Mouse (Mus musculus) limb, embryonic 15.5 days (tissue): ENCODE results near the gene Kcnn1. TPM values are rescaled to one million over a fixed set of nuclear protein-coding genes. Genes with fewer than 3 reads are reported as not detected.

Source experiments
- ATAC-seq: fragments of 200-750 bp; cut with Nextera tagmentation; 2 replicates; pipeline ENCODE4 v1.8.0; 2017; ENCODE audit warnings: low read depth, moderate TSS enrichment; ENCODE audit not compliant: insufficient number of reproducible peaks, low FRiP score, low TSS enrichment
- H3K27ac ChIP-seq: fragments of 300-500 bp; sonication (generic); 2 replicates; pipeline ENCODE4 v1.5.1; 2015; ENCODE audit warnings: moderate library complexity, mild to moderate bottlenecking, inconsistent platforms
- H3K27me3 ChIP-seq: fragments of 300-500 bp; sonication (generic); 2 replicates; pipeline ENCODE4 v1.6.1; 2015; ENCODE audit warnings: inconsistent platforms
- H3K36me3 ChIP-seq: fragments of 300-500 bp; sonication (generic); 2 replicates; pipeline ENCODE4 v1.6.1; 2015; ENCODE audit warnings: inconsistent platforms
- H3K4me1 ChIP-seq: fragments of 300-500 bp; sonication (generic); 2 replicates; pipeline ENCODE4 v1.6.1; 2015; ENCODE audit warnings: inconsistent platforms
- H3K4me2 ChIP-seq: fragments of 300-500 bp; sonication (generic); 2 replicates; pipeline ENCODE4 v1.6.1; 2015; ENCODE audit warnings: mild to moderate bottlenecking, inconsistent platforms
- H3K4me3 ChIP-seq: fragments of 300-500 bp; sonication (generic); 2 replicates; pipeline ENCODE4 v1.5.1; 2015; ENCODE audit warnings: mild to moderate bottlenecking, inconsistent platforms
- H3K9ac ChIP-seq: fragments of 300-500 bp; sonication (generic); 2 replicates; pipeline ENCODE4 v1.6.1; 2015; ENCODE audit warnings: inconsistent platforms
- H3K9me3 ChIP-seq: fragments of 300-500 bp; sonication (generic); 2 replicates; pipeline ENCODE4 v1.6.1; 2016; ENCODE audit warnings: inconsistent platforms
- WGBS: fragments of 180-500 bp; shearing (Covaris S2); methylation state at CpG from one replicate; pipeline ENCODE4 v1.1.7; 2015; 5-methylcytosine and 5-hydroxymethylcytosine counted together
- polyA plus RNA-seq: library from polyadenylated mRNA; unstranded; fragments of >200 nt; fragmentation: Nextera tagmentation; extraction: Ambion mirVana; gene quantifications from 2 replicates; pipeline ENCODE4 v1.2.1, GENCODE M21; 2015

Kcnn1 gene
- polyA plus RNA-seq, 1 experiment from 2014 or later: 3.1 TPM

GRCm38 (mm10) chr8:70864712-70865221 is 1.7 kb upstream of the Kcnn1 start:
- peak overlapping the region; percentile 37; the same call in 1 of the 2 replicates for H3K9ac ChIP-seq
- WGBS: 2% methylated on average over 24 of the region's 24 CpGs
- peak overlapping the region; percentile 86 for H3K27ac ChIP-seq
- no peak for ATAC-seq
- H3K4me2 ChIP-seq: peak overlapping the region; percentile 80
- peaks cover 33% of the 10 kb centered on the region for H3K27me3 ChIP-seq
- peaks cover 52% of the 10 kb centered on the region for H3K4me1 ChIP-seq
- peak overlapping the region; percentile 60 for H3K4me3 ChIP-seq
- H3K9me3 ChIP-seq: no peaks in the 10 kb centered on the region
- H3K36me3 ChIP-seq: 0 out of 2 replicates have a peak, but pooled peaks cover 6% of the 10 kb centered on the region

- Histone ChIP-seq H3K27me3 (peaks cover 33% of the 10 kb centered on the region), H3K4me1 (peaks cover 45% of the 10 kb centered on the region), H3K9me3 (no peaks in the 10 kb centered on the region), H3K4me3 (peak overlapping the region; percentile 60), H3K36me3 (0 out of 2 replicates have a peak, but pooled peaks cover 6% of the 10 kb centered on the region), H3K9ac (0 out of 2 replicates have a peak overlapping the region, but pooled peaks have one; percentile 17), H3K4me2 (peak overlapping the region; percentile 80), H3K27ac (no peak overlapping the region)
- no peak for ATAC-seq
- WGBS: 1% methylated on average over 46 of the region's 46 CpGs
Measured at GRCm38 (mm10) chr8:70863956-70864711, 1.1 kb upstream of the Kcnn1 start.

DNA sequence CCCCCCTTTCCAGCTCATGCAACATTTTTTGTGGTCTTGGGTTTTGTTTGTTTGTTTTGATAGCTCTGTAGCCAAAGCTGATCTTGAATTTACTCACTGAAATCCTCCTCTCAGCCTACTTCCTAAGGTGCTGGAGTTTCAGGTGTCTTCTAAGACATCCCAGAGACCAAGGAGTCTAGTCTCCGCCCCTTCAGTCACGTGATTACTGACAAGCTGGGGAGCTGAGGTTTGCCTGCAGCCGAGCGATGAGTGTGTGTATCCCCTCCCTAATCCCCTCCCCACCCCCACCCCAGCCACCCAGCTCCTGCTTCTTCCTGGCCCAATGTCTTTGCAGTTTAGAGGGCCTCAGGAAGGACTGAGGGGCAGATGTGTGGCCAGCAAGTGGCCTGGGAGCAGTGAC is 5.5 kb downstream of the Kcnn1 start:
- Histone ChIP-seq H3K4me3 (0 out of 2 replicates have a peak overlapping the region, but pooled peaks have one; percentile 49), H3K9ac (no peak overlapping the region), H3K4me1 (peaks cover 28% of the 10 kb centered on the region), H3K27me3 (peaks cover 13% of the 10 kb centered on the region), H3K4me2 (peak overlapping the region; percentile 75; the same call in 1 of the 2 replicates), H3K9me3 (no peaks in the 10 kb centered on the region), H3K27ac (no peak overlapping the region; the same call in 1 of the 2 replicates), H3K36me3 (no peaks in the 10 kb centered on the region)
- 8% methylated on average over 4 of the region's 4 CpGs for WGBS
- no peak for ATAC-seq

- 6% methylated on average over 31 of the region's 33 CpGs for WGBS
- Histone ChIP-seq H3K9ac (peak overlapping the region; percentile 55), H3K27ac (no peak overlapping the region), H3K9me3 (no peaks in the 10 kb centered on the region), H3K27me3 (peaks cover 5% of the 10 kb centered on the region), H3K4me3 (peak overlapping the region; percentile 49), H3K4me1 (peaks cover 36% of the 10 kb centered on the region), H3K4me2 (peak overlapping the region; percentile 75), H3K36me3 (no peaks in the 10 kb centered on the region)
- ATAC-seq: no peak
Measured at GRCm38 (mm10) chr8:70856541-70857197, 6.4 kb downstream of the Kcnn1 start.

DNA sequence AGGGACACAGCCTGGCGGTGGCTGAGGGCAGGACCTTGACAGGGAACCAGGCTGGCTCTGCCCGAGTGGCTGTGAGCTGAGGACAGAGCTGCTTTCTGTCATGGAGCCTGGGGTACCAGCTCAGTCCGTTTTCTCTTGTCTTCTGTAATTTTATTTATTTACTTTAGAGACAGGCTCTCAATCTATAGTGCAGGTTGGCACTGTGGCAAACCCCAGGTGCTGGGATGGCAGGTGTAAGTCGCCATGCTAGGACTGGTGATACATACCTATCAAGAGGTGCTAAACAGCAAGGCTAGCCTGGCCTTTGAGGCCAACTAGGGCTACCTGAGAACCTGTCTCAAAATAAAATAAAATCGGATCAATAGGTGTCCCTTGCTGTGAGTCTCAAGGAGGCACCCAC is 7.0 kb downstream of the Kcnn1 start:
- H3K27me3 ChIP-seq: no peaks in the 10 kb centered on the region
- H3K4me3 ChIP-seq: 0 out of 2 replicates have a peak overlapping the region, but pooled peaks have one; percentile 49
- WGBS: 65% methylated on average over 5 of the region's 5 CpGs
- no peak for ATAC-seq
- no peak overlapping the region for H3K27ac ChIP-seq
- no peaks in the 10 kb centered on the region for H3K36me3 ChIP-seq
- no peaks in the 10 kb centered on the region for H3K9me3 ChIP-seq
- H3K4me2 ChIP-seq: 0 out of 2 replicates have a peak overlapping the region, but pooled peaks have one; percentile 75
- no peak overlapping the region for H3K9ac ChIP-seq
- H3K4me1 ChIP-seq: peaks cover 38% of the 10 kb centered on the region

DNA sequence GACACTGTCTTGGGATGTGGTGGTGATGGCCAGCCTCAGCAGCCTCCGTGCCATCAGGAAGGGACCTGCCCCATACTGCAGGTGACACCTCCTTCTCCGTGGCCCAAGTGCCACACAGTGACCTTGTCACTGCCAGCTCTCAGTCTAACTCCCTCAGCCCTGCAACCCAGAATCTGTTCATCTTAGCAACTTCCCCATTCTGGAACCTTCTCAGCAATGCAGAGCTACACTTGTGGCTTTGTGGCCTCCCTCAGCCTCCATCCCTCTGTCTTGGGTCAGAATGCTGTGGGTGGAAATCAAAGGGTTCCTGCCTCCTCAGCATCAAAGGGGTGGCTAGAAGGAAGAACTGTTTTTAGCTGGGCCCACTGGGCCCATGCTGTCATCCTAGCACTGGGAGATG is 9.2 kb downstream of the Kcnn1 start:
- 66% methylated on average over 2 of the region's 2 CpGs for WGBS
- H3K4me3 ChIP-seq: no peak overlapping the region
- no peaks in the 10 kb centered on the region for H3K36me3 ChIP-seq
- H3K4me2 ChIP-seq: no peak overlapping the region
- peaks cover 37% of the 10 kb centered on the region for H3K4me1 ChIP-seq
- H3K27ac ChIP-seq: no peak overlapping the region
- no peaks in the 10 kb centered on the region for H3K27me3 ChIP-seq
- no peak for ATAC-seq
- no peak overlapping the region for H3K9ac ChIP-seq
- no peaks in the 10 kb centered on the region for H3K9me3 ChIP-seq

DNA sequence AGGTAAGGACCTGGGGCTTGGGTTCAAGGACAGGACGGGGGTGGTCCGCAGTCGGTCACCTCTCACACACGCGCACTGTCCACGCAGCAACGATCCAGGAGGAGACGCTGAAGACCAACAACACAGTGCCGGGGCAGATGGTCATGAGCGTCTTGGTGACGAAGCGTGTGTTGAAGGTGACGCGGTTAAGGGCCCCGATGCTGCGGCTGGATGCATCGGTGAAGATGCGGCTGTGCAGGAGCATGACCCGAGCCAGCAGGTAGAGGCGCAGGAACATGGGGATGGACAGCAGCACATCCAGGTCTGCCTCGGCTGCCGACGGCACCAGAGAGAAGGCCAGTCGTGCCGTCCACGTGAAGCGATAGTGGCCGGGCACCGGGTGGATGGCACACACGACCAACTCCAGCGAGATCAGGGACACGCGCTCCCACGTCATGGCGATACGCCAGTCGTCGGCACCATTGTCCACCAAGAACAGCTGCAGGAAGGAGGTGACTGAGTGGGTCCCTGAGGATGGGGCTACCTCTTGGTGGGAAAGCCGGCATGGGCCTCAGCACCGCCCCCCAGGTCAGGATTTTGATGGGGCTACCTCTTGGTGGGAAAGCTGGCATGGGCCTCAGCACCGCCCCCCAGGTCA is 10.3 kb downstream of the Kcnn1 start:
- no peak for ATAC-seq
- Histone ChIP-seq H3K4me3 (no peak overlapping the region), H3K9ac (no peak overlapping the region), H3K9me3 (no peaks in the 10 kb centered on the region), H3K27me3 (no peaks in the 10 kb centered on the region), H3K27ac (no peak overlapping the region), H3K4me1 (peaks cover 27% of the 10 kb centered on the region), H3K4me2 (no peak overlapping the region), H3K36me3 (no peaks in the 10 kb centered on the region)
- WGBS: 90% methylated on average over 41 of the region's 41 CpGs

GRCm38 (mm10) chr8:70851837-70852236 is 11.2 kb downstream of the Kcnn1 start:
- ATAC-seq: no peak
- H3K9ac ChIP-seq: no peak overlapping the region
- WGBS: 28% methylated on average over 6 of the region's 6 CpGs
- H3K27me3 ChIP-seq: no peaks in the 10 kb centered on the region; the same call in 1 of the 2 replicates
- H3K36me3 ChIP-seq: no peaks in the 10 kb centered on the region
- H3K4me3 ChIP-seq: no peak overlapping the region
- H3K27ac ChIP-seq: no peak overlapping the region
- H3K4me1 ChIP-seq: peaks cover 19% of the 10 kb centered on the region
- no peaks in the 10 kb centered on the region for H3K9me3 ChIP-seq
- H3K4me2 ChIP-seq: no peak overlapping the region

- H3K36me3 ChIP-seq: no peaks in the 10 kb centered on the region
- peaks cover 13% of the 10 kb centered on the region for H3K4me1 ChIP-seq
- ATAC-seq: no peak
- 86% methylated on average over 4 of the region's 4 CpGs for WGBS
- no peak overlapping the region for H3K27ac ChIP-seq
- H3K4me2 ChIP-seq: no peak overlapping the region
- H3K4me3 ChIP-seq: no peak overlapping the region
- H3K27me3 ChIP-seq: no peaks in the 10 kb centered on the region; the same call in 1 of the 2 replicates
- H3K9ac ChIP-seq: no peak overlapping the region
- no peaks in the 10 kb centered on the region for H3K9me3 ChIP-seq
Measured at GRCm38 (mm10) chr8:70850947-70851346, 12.1 kb downstream of the Kcnn1 start.

GRCm38 (mm10) chr8:70850132-70850845 is 12.8 kb downstream of the Kcnn1 start:
- no peak overlapping the region for H3K27ac ChIP-seq
- H3K27me3 ChIP-seq: no peaks in the 10 kb centered on the region; the same call in 1 of the 2 replicates
- H3K4me3 ChIP-seq: no peak overlapping the region
- no peak overlapping the region for H3K9ac ChIP-seq
- H3K36me3 ChIP-seq: no peaks in the 10 kb centered on the region
- H3K9me3 ChIP-seq: no peaks in the 10 kb centered on the region
- no peak for ATAC-seq
- H3K4me2 ChIP-seq: no peak overlapping the region
- 72% methylated on average over 7 of the region's 7 CpGs for WGBS
- H3K4me1 ChIP-seq: peaks cover 13% of the 10 kb centered on the region

GRCm38 (mm10) chr8:70849333-70849990 is 13.6 kb downstream of the Kcnn1 start:
- no peak overlapping the region for H3K9ac ChIP-seq
- H3K36me3 ChIP-seq: no peaks in the 10 kb centered on the region
- no peak overlapping the region for H3K4me3 ChIP-seq
- no peak overlapping the region for H3K27ac ChIP-seq
- no peaks in the 10 kb centered on the region for H3K9me3 ChIP-seq
- no peaks in the 10 kb centered on the region; the same call in 1 of the 2 replicates for H3K27me3 ChIP-seq
- 69% methylated on average over 3 of the region's 3 CpGs for WGBS
- ATAC-seq: no peak
- H3K4me2 ChIP-seq: no peak overlapping the region
- peaks cover 20% of the 10 kb centered on the region for H3K4me1 ChIP-seq
